Mouse (Mus musculus) CD4-positive helper T cell, adult 2 months (primary cell): ENCODE results near the gene Mcoln2.

Source experiments
- DNase-seq: peaks from one replicate; pipeline ENCODE4 v3.0.0-alpha.2; 2012; ENCODE audit warnings: low read depth, missing footprints, low spot score

The Mcoln2 gene

GRCm38 (mm10) chr3:146149156-146150057 lies at the start of gene Mcoln2:
Gene Mcoln2 (plus strand): TSS chr3:146149833.
- DNase-seq: no peak

DNA sequence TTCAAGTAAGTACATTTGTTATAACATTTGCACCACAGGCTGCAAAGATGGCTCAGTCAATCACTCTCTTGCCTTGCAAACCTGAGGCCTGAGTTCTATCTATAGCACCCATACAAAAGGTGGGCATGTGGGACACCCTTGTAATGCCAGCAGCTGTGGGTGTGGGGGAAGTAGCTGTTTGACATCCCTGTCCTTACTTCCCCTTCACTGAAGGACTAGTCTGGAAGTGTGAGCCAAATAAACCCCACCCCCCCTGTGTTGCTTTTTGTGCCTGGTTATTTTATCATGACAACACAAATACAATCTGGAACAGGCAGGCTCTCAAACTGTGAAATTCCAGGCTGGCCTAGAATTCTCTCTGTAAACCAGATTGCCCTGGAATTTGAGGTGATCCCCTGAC lies 49.7 kb upstream of the Mcoln2 start:
- DNase-seq: no peak

DNA sequence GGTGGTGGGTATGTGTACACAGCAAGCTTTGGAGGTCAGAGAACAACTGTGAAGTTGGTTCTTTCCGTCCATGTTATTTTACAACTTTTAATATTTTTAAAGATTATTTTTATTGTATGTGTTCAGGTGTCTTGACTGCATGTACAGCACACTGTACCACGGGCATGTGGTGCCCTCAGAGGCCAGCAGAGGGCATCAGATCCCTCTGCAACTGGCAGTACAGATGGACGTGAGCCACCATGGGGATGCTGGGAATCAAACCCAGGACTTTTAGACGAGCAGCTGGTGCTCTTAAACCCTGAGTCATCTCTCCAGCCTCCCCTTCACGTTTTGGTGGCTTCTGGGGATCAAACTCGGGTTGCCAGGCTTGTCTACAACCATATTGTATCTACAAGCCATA lies 47.6 kb upstream of the Mcoln2 start:
- peak; percentile 42 for DNase-seq

DNA sequence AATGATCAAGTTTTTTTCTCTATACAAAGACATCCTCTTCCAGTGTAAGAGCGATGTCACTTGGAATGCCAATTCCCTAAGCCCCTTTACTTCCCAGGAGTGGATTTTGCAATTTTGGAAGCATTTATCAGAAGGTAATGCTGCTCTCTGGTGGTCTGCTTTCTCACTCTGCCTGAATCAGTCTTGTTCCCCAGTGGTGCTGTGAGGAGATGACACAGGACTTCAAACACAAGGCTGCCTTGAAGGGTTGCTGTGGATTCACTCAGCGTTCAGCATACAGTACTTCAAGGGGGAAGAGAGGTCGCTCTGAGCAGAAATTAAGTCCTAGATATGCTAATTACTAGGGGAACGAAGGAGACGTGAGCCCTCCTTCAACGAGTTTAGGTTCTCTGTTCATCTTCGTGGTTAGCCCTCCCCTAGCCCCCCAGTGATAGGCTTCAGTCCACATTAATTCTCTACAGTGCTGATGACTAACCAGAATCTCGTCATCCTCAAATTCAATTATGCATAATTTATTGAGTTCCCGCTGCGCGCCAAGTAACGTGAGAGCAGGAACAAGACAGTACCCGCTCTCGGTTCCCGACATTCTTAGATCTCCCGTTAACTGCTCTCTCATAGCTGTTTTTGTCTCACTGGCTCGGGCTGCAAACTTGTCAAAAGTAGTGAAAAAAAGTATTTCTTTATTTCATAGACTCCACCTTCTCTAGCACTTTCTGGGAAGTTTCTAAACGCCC lies 42.4 kb upstream of the Mcoln2 start:
- DNase-seq: peak; percentile 13

GRCm38 (mm10) chr3:146107921-146108571 lies 41.6 kb upstream of the Mcoln2 start, which contains the start of gene Wdr63:
Gene Wdr63 (minus strand): TSS chr3:146108130.
- peak; percentile 81 for DNase-seq

- no peak for DNase-seq
These were observed 40.7 kb upstream of the Mcoln2 start for GRCm38 (mm10) chr3:146108945-146109344.

DNA sequence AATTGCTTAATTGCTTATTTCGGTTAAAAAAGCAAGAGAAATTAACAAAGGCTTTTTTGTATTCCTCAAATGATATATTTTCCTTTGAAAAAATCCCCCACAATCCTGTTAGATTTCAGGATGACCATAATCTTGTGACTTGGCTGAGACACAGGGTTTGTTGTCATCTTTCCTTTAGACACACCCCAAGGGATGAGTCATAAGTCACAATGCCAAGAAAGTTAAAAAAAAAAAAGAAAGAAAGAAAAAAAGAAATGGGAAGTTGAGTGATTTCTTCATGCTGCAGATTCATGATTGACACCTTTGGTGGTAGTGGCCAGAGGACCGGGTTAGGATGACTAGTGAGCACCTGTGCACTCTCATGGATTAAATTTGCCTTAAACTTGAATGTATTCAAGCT lies 39.3 kb upstream of the Mcoln2 start:
- DNase-seq: no peak

DNA sequence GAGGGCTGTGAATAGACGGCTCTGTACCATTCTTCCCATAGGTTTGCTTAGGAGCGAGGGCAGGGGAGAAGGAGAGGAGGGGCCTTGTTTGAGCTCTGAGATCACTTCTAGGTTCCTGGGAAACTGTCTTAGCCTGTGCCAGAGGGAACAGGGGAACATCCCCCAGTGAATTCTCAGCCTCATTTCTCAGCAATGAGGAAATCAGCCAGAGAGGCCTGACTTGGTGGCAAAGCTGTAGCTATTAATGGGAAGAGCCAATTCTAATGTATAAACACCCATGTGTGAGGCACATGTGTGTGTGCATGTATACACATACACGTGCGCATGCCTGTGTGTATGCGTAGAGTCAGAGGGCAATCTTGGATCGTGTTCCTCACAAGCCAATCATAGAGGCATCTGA lies 38.7 kb upstream of the Mcoln2 start:
- no peak for DNase-seq

GRCm38 (mm10) chr3:146117258-146117996 lies 32.2 kb upstream of the Mcoln2 start, which contains the start of gene Mcoln3:
Gene Mcoln3 (plus strand): TSS chr3:146117450.
- DNase-seq: no peak

DNA sequence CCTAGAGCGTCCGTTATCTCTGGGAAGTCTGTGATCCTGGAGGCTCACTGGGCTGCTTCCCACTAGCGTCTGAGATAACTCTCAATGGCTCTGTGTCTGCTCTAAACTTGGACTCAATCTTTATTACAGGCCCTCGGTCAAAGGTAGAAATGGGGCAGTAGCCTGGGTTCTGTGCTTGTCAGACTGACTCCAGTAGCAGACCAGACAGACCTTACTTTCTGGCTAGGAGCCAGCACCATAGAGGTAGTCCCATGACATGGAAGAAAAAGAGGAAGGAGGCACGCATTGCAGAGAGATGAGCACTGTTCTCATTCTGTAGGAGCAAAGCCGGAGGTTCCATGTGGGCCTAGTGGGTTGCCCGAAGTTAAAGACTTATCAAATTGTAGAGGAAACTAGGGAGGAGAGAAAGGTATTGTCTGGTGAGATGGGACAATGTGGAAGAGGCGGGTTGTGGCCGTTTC lies 31.6 kb upstream of the Mcoln2 start:
- no peak for DNase-seq

DNA sequence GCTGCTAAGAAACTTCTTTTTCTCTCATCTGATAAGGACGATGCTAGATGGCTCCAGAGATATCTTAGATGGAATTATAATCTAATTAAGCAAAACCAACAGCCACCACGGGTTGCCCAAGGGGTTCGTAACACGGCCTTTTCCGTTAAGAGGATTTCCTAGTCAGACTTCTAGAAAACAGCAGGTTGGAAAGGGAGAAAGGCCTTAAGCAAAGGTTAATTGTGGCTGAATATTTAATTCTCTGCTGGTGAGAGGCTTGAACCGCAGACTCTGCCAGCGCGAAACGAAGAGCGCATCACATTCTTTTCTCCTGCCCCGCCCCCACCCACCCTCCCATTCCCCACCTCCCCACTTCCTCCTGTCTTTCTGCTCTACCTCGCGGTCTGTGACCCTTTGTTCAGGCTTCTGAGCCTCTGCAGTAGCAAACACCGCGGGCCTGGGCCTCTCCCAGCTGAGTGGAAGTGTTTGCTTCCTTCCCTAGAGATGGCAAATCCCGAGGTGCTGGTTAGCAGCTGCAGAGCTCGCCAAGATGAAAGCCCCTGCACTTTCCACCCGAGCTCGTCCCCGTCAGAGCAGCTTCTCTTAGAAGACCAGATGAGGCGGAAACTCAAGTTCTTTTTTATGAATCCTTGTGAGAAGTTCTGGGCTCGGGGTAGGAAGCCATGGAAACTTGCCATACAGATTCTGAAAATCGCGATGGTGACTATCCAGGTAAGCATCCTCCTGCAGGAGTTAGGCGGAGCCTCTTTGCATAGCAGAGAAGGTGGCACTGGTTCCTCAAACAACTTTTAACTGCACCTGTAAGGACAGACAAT lies 28.1 kb upstream of the Mcoln2 start:
- DNase-seq: peak; percentile 72

DNA sequence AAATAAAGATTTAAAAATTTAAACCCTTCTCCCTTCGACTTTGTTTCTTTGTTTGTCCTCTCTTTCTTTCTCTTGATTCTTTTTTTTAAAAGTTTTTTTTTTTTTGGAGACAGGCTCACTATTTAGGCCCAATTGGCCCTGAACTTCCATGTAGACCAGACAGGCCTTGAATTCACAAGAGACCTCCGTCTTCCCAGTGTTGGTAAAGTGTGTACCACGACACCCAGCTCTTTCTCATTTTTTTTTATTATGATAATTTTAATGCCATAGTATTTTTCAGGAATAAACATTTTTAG lies 27.6 kb upstream of the Mcoln2 start:
- DNase-seq: no peak

DNA sequence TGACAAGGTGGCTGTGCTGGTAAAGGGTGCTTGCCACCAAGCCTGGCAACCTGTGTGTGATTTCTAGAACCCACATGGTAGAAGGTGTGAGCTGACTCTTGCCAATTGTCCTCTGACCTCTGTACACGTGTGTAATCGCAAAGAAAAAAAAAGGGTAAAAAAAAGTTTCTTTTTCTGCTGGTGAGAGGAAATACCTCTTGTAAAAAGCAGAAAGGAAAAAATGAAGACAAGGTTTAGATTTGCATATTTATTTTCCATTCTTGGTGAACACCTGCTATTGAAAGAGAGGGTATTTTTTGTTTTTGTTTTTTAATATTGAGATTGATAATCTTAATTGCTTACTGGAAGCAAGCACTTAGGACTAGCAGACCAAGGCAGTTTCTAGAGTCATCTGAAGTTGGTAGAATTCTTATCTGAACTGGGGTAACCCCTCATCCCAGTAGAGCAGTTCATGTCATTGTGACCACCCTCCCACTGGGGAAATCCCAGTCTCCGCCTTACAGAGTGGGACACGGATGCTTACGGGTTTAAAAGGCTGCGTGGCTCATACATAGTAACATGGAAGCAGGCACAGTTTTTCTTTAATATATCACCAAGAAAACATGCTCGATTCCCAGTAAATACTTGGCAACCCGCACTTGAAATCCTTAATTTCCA lies 26.7 kb upstream of the Mcoln2 start:
- DNase-seq: peak; percentile 42

- no peak for DNase-seq
These were observed 26.2 kb upstream of the Mcoln2 start for GRCm38 (mm10) chr3:146123464-146123825.

DNA sequence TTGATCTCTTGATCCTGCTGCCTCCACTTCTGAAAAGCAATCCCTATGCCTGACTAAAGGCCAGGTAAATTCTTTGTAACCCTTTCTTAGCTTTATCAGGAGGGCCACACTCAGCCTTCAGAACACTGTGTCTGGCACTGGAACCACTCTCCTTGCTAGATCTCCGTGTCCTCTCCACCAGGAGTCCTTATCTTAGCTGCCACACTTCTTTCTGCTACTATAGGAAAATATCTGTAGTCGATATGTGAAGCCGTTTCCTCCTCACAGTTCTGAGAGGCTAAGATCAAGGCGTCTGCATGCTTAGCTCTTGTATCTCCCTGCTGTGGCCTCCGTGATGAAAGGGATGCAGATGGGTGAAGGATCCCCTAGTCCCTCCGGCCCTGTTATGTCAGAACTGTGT lies 22.4 kb upstream of the Mcoln2 start:
- peak; percentile 19 for DNase-seq

GRCm38 (mm10) chr3:146134834-146135233 lies 14.8 kb upstream of the Mcoln2 start:
- DNase-seq: no peak

DNA sequence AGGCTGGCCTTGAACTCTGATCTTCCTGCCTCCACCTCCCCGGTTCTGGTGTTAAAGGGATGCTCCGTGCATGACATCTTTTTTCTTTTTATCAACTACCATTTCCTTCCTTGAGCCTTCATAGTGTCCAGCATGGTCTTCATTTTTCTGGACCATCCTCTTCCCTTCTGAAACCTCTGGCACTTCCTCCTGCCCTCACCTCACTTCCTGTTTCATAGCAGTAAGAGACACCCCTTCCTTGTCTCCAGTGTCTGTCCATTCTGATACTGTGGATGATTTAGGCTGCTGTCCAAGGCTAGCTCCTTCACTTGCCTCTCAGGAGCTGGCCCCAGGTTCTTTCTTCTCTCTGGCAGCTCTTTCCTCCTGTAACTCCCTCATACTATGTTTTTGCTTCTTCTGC lies 14.2 kb upstream of the Mcoln2 start:
- DNase-seq: no peak

DNA sequence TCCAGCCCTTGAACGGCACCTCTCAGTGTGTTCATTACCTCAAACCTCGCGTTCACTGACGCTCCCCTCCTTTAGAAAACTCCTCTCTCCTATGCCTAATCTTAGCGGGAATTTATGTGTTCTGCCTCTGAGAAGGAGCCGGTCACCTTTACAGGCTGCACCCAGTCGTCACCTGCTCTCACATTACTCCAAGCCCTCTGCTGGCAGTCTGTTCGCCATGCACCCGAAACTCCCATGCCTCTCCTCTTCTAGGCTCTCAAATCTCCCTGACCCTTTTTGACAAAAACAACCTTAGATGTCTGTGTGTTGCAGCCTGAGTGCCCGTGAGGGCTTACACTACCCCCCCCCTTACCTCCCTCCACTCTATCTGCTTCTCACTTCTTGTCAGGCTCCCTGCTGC lies 13.2 kb upstream of the Mcoln2 start:
- DNase-seq: no peak

- DNase-seq: no peak
These were observed 9.4 kb upstream of the Mcoln2 start for GRCm38 (mm10) chr3:146140276-146140675.

DNA sequence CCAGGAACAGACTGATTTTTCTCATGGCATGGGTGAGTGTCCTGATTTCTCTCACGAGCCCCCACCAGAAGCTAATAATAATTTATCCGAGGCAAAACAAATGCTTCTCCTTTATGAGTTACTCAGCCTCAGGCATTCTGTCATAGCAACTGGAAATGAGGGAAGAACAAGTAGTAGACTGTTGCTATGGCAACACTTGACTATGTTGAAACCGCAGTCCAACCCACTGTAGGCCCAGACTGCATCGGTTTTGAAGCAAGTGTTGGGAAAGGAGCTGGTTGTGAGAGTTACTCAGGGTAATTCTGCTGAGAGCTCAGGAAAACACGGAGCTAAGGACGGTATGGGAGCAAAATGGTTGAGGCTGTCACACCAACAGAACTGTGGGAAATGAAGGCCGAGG lies 7.1 kb upstream of the Mcoln2 start:
- DNase-seq: no peak
